Mouse (Mus musculus) fibroblast of lung, adult 2 months (primary cell): Measurements from ENCODE around the gene Pbx4.
A peak's percentile ranks its signal among the peaks of the same experiment; 100 is the strongest.

ENCODE experiments used
- DNase-seq: peaks from one replicate; pipeline ENCODE4 v3.0.0-alpha.2; 2011; ENCODE audit warnings: low read depth

The Pbx4 gene

DNA sequence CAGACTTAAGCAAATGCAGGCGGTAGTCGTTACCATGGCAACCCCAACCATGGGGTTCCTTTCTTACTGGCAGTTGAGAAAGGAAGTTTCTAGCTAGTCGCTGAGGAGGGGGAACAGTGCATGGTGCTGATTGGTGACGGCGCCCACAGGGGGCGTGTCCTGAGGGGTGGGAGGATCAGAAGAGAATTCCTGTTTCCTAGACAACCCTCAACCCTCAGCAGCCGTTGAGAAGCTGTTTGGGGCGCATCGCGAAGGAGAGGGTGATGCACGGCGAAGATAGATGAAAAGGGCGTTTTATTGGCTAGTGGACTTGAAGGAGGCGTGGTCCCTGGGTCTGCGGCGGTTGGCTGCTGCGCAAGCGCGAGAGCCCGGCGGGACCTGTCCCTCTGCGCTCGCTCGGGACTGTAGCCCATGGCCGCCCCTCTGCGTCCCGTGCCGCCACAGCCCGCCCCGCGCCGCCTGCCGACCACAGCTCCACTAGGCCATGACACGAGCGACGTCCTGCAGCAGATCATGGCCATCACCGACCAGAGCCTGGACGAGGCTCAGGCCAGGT, at the start of gene Pbx4:
Pbx4 (plus strand) TSS at position 194 of the 556 bp plus-strand sequence.
- peak; percentile 86 for DNase-seq

- DNase-seq, result no peak
These were observed 43.2 kb upstream of the Pbx4 start for GRCm38 (mm10) chr8:69789105-69789504.

- DNase-seq, result no peak
These were observed 42.6 kb upstream of the Pbx4 start for GRCm38 (mm10) chr8:69789731-69790130.

- DNase-seq, result no peak
These were observed 41.9 kb upstream of the Pbx4 start for GRCm38 (mm10) chr8:69790364-69790763.

DNA sequence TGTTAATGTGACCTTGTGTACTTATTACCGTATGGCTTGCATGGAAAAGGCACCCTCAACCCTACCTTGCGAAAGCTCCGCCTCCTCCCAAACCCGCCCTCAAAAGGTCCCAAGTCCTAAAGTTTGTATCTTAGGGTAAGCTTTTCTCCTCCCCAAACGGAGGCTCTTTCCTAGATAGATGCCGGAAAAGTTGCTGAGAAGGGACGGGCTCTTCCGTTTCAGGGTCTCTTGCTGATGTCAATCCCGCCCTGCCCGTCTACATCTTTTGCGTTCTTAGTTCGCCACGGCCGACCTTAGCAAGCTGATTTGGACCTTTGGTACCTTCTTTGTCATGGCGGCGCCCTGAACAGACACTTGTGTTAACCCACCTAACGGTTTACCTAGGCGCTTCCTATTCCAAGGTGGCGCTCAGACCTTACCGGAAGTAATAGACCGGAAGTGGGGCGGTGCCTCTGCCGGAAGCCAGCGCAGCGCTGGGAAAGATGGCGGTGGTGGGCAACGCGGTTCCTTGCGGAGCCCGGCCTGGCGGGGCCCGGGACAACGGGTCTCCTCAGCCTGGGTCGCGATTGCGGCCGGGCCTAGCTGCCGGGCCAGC, 41.4 kb upstream of the Pbx4 start, which contains the start of the genes Atp13a1 and Zfp866:
Atp13a1 (plus strand) TSS at position 391 of the 595 bp plus-strand sequence.
Zfp866 (minus strand) TSS at position 406 of the 595 bp plus-strand sequence.
- peak; percentile 54 for DNase-seq

DNA sequence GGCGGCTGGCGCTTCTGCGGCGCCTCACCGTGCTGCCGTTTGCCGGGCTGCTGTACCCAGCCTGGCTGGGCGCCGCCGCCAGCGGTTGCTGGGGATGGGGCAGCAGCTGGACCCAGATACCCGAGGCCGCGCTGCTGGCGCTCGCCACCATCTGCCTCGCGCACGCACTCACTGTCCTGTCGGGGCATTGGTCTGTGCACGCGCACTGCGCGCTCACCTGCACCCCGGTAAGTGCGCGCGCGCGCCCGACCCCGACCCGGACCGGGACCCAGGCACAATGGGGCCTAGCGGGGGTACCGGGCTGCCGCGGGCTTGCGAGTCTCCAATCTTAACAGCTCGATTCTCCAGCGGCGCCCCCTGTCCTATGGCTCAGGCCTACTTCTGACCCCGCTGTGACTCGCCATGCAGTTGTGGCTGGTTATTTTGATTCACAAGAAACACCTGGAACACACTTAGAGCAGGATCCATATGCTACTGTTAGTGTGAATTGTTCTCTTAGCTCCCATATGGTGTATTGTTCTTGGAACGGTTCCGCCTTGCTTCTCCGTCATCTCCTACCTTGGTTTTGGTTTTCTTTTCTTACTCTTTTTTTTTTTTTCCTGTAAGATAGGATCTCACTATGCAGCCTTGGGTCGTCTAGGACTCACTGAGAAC, 40.7 kb upstream of the Pbx4 start:
- DNase-seq, result no peak

DNA sequence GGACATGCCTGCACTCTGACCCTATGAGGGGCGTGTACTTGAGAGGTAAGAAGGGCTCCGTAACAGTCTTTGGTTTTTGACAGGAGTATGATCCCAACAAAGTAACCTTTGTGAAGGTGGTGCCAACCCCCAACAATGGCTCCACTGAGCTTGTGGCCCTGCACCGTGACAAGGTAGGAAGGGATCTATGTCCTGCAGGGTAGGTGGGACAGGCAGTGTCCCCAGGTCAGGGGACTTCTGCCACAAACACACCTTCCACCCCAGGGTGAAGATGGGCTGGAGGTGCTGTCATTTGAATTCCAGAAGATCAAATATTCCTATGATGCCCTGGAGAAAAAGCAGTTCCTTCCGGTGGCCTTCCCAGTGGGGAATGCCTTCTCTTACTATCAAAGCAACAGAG, 38.6 kb upstream of the Pbx4 start:
- no peak for DNase-seq

- DNase-seq, result no peak
These were observed 38.2 kb upstream of the Pbx4 start for GRCm38 (mm10) chr8:69794096-69794495.

GRCm38 (mm10) chr8:69794901-69795300, 37.4 kb upstream of the Pbx4 start:
- DNase-seq, result no peak

- no peak for DNase-seq
These were observed 35.5 kb upstream of the Pbx4 start for GRCm38 (mm10) chr8:69796721-69797345.

DNA sequence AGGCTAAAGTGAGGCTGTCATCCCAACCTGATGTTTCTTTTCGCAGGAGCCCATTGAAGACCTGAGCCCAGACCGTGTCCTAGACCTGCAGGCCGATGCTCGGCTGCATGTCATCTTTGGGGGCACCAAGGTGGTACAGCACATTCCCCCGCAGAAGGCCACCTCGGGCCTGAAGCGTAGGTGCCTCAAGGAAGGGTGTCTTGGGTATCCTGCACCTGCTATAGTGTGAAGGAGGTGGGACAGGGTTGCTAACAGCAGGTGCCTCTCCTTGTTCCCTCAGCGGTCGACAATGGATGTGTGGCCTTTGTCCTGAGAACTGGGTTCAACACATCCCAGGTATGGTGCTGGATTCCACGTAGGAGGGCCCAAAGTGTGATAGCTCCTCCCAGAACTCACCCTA, 34.6 kb upstream of the Pbx4 start:
- DNase-seq, result no peak

- no peak for DNase-seq
These were observed 33.0 kb upstream of the Pbx4 start for GRCm38 (mm10) chr8:69799261-69799660.

- DNase-seq, result no peak
These were observed 32.3 kb upstream of the Pbx4 start for GRCm38 (mm10) chr8:69799946-69800345.

GRCm38 (mm10) chr8:69801796-69802195, 30.5 kb upstream of the Pbx4 start:
- DNase-seq, result no peak

DNA sequence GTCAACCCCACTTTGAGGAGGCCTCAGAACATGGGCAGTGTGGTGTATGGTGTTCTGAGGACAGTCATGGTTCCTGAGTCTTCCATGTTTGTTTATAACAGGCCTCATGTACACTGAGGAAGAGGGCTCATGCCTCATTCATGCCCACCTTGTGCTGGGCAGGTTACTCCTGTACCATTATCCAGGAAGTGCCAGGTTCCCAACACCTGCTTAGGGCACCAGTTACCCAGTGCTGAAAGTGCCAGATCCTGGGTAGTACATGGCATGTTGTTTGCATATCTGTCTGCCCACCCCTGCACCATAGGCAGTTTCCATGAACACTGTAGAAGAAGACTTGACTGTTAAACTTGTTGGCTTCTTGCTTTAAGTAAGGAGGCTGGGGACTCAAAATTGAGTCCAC, 30.1 kb upstream of the Pbx4 start:
- DNase-seq, result no peak

DNA sequence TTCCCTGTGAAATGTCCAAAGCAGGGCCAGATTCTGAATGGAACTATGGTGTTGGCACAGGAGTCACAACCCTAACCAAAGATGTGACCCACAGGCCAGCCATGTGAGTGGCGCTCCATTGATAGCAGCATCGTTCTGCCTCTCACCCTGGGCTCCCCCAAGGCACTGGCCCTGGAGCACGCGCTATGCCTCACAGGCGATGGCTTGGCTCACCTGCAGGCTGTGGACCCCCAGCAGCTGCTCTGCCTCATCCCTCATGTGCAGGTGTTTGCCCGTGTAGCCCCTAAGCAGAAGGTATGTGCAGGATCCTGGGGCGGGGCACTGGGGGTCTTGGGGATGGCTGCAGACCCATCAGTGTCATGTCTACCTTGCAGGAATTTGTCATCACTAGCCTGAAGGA, 28.9 kb upstream of the Pbx4 start:
- no peak for DNase-seq

DNA sequence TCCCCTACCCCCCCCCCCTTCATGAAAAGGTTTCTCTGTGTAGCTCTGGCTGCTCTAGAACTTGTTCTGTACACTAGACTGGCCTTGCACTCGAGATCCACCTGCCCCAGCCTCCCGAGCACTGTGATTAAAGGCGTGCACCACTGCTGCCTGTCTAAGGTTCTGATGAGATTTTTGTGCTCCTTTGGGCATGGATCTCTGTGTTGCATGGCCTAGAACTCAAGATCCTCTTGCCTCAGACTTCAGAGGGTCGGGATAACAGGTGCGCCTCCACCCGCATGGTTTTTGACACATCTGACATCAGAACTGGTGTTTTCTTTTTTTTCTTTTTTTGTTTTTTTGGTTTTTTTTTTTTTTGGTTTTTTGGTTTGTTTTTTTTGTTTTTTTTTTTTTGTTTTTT, 27.8 kb upstream of the Pbx4 start:
- DNase-seq, result no peak

DNA sequence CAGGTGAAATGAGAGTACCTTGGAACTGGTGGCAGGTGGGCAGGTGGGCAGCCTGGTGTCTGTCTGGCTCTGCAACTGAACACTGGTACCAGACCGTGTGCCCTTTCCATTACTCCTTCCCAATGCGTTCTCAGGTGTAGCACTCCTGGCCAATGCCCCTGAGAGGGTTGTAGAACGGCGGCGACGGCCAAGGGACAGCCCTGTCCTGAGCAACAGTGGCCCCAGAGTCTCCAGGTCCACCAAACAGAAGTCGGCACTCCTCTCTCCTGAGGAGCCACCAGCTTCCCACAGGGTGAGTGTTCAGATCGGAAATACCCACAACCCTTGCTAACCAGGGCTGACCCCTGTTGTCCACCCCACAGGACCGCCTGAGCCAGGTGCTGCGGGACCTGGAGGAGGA, 27.2 kb upstream of the Pbx4 start:
- DNase-seq, result no peak

- no peak for DNase-seq
These were observed 26.8 kb upstream of the Pbx4 start for GRCm38 (mm10) chr8:69805491-69805890.

GRCm38 (mm10) chr8:69807236-69807635, 25.1 kb upstream of the Pbx4 start:
- DNase-seq, result no peak

DNA sequence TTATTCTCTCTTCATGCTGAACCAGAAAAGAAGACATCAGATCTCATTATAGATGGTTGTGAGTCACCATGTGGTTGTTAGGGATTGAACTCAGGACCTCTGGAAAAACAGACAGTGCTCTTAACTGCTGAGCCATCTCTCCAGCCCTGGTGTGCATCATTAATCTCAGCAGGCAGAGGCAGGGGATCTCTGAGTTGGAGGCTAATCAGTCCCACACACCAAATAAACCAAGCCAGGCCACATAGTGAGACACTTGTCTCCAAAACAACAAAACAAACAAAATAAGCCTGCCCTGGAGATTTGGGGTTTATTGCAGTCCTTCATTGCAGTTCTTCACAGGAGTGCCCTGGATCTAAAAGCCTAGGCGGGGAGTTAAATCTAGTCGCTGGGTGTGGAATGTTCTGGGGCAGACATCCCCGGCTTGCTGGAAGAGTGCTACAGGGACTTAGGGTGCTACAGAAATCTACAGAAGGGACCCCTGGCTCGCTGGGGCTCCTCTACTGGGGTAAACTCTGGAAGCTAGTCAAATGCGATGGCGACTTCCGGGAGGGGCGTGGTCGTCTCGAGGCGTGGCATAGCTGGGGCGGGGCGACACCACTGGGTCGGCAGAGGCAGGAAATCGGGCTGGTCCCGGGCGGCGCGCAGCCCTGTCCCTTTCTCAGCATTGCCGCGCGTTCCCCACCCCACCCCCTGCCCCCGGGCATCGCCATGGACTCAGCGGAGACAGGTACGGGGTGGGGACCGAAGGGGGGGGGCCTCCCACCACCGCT, 24.0 kb upstream of the Pbx4 start, which contains the start of gene Gmip:
Gmip (plus strand) TSS at position 586 of the 770 bp plus-strand sequence.
- no peak for DNase-seq

GRCm38 (mm10) chr8:69808864-69809403, 23.4 kb upstream of the Pbx4 start:
- DNase-seq, result no peak
